In the genomic region with DNA sequence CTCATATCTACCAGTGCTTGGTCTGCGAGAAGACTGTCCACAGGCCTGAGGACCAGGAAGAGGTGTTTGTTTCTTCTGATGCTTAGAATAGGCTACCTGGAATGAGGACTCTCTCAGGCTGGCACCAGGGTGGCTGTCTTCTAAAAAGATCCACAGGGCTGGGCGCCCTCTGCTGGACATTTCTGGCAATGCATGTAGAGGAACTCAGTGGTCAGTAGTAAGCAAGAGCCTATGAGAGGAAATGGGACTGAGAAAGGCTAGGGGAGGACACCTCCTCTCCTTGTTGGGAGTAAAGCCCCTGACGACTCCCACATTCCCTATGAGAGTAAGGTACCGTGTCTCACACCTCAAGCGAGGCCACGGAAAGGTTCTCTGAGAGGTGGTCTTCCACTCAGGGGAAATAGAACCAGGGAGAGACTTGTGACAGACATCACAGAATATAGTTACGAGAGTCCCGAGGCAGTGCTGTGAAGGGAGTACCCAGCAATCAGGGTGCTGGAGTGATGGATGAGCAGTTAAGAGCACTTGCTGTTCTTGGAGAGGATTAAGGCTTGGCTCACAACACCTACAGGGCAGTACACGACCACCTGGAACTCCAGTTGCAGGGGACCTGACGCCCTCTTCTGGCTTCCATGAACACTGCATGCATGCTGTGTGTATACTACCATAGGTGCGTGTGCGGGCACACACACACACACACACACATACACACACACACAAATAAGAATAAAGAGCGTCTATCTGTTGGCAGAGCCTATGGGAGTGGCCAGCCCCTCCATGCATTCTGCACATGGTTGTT, we compare ENCODE assay signal across 9 mouse cellular contexts. TPM values are rescaled to one million over a fixed set of nuclear protein-coding genes. Genes with fewer than 3 reads are reported as not detected.
DNase-seq lines count a peak whose midpoint lies in the region; ATAC-seq and TF ChIP-seq lines count a peak whose summit lies in the region.
"Had no signal": no experiment of that assay in that cellular context is flagged by ENCODE, and none has a peak within 500 bp of the region (broad histone marks: within the 10 kb centered on the region; RNA-seq: fewer than 3 reads in every experiment).

No protein-coding gene starts in this region.

- peaks cover 7% of the 10 kb centered on the region for H3K4me1 ChIP-seq in forebrain, embryonic 16.5 days (replicated peaks; ENCODE audit: control insufficient read depth, insufficient read depth, low read length)
- H3K4me1 ChIP-seq in hindbrain, embryonic 11.5 days (replicated peaks; ENCODE audit: control insufficient read depth, insufficient read depth, low read length), result no peaks in the 10 kb centered on the region
- no peaks in the 10 kb centered on the region for H3K4me1 ChIP-seq in lung, postnatal 0 days (ENCODE audit: insufficient read depth, low read depth, low read length)

- no peak for TF ChIP-seq EP300 in lung, postnatal 0 days (IDR thresholded peaks at IDR 0.05)

- no peaks in the 10 kb centered on the region for H3K27me3 ChIP-seq in forebrain, embryonic 16.5 days (replicated peaks; ENCODE audit: control insufficient read depth, insufficient read depth, low read length)
- no peaks in the 10 kb centered on the region for H3K27me3 ChIP-seq in hindbrain, embryonic 11.5 days (ENCODE audit: control insufficient read depth, insufficient read depth, low read length)
- H3K27me3 ChIP-seq in lung, postnatal 0 days (replicated peaks; ENCODE audit: insufficient read depth, low read length), result no peaks in the 10 kb centered on the region
- H3K27me3 ChIP-seq: limb, embryonic 15.5 days had no signal

- H3K36me3 ChIP-seq in forebrain, embryonic 16.5 days (ENCODE audit: control insufficient read depth, insufficient read depth), result no peaks in the 10 kb centered on the region
- no peaks in the 10 kb centered on the region for H3K36me3 ChIP-seq in hindbrain, embryonic 11.5 days (ENCODE audit: control insufficient read depth, insufficient read depth, low read length)
- no peaks in the 10 kb centered on the region for H3K36me3 ChIP-seq in lung, postnatal 0 days (ENCODE audit: insufficient read depth, low read length)
- H3K36me3 ChIP-seq: limb, embryonic 15.5 days had no signal

- H3K4me3 ChIP-seq in forebrain, embryonic 16.5 days (replicated peaks; ENCODE audit: low read length), result no peak overlapping the region
- no peak overlapping the region for H3K4me3 ChIP-seq in hindbrain, embryonic 11.5 days (ENCODE audit: low read depth, low read length)
- H3K4me3 ChIP-seq in lung, postnatal 0 days (ENCODE audit: low read depth, low read length), result no peak overlapping the region
- H3K4me3 ChIP-seq: limb, embryonic 15.5 days had no signal

- peak; percentile 36 for ATAC-seq in forebrain, embryonic 16.5 days
- ATAC-seq in hindbrain, embryonic 11.5 days (ENCODE audit: low FRiP score), result peak; percentile 38
- peak; percentile 67 for ATAC-seq in lung, postnatal 0 days

- 67% methylated on average over 13 of the region's 13 CpGs for WGBS in forebrain, embryonic 16.5 days
- 67% methylated on average over 13 of the region's 13 CpGs for WGBS in hindbrain, embryonic 11.5 days
- 57% methylated on average over 13 of the region's 13 CpGs for WGBS in lung, postnatal 0 days

- no peak overlapping the region for H3K9ac ChIP-seq in forebrain, embryonic 16.5 days (replicated peaks; ENCODE audit: low read depth, low read length)
- no peak overlapping the region for H3K9ac ChIP-seq in hindbrain, embryonic 11.5 days (ENCODE audit: low read depth, low read length)
- no peak overlapping the region for H3K9ac ChIP-seq in lung, postnatal 0 days (replicated peaks; ENCODE audit: low read depth)
- H3K9ac ChIP-seq: limb, embryonic 15.5 days had no signal

- TF ChIP-seq CTCF in lung, postnatal 0 days (IDR thresholded peaks at IDR 0.05), result peak; percentile 95

- H3K9me3 ChIP-seq in forebrain, embryonic 16.5 days (ENCODE audit: control insufficient read depth, low read length), result no peaks in the 10 kb centered on the region
- no peaks in the 10 kb centered on the region for H3K9me3 ChIP-seq in hindbrain, embryonic 11.5 days (ENCODE audit: control insufficient read depth, low read length)
- H3K9me3 ChIP-seq in lung, postnatal 0 days (ENCODE audit: low read length), result no peaks in the 10 kb centered on the region
- H3K9me3 ChIP-seq: limb, embryonic 15.5 days had no signal

- H3K27ac ChIP-seq in forebrain, embryonic 16.5 days (ENCODE audit: low read length), result no peak overlapping the region
- H3K27ac ChIP-seq in hindbrain, embryonic 11.5 days (ENCODE audit: low read depth, low read length), result no peak overlapping the region
- H3K27ac ChIP-seq in lung, postnatal 0 days (ENCODE audit: low read length), result no peak overlapping the region
- H3K27ac ChIP-seq: limb, embryonic 15.5 days had no signal

- DNase-seq in MEL-GATA-1-ER (ENCODE audit: extremely low read depth, low read depth), result peak; percentile 55
- DNase-seq in cerebellum, adult 11-12 months, result peak; percentile 76
- peak; percentile 95 for DNase-seq in hindbrain, embryonic 11.5 days (ENCODE audit: low spot score)
- peak; percentile 58 to 86 for DNase-seq in layer of hippocampus, adult 8-10 months (ENCODE audit: low spot score in 2 of 2)
- DNase-seq in lung, postnatal 0 days (ENCODE audit: low spot score), result peak; percentile 82
- peak; percentile 75 for DNase-seq in ovary, postnatal 36 days (ENCODE audit: low spot score)
- DNase-seq in thymus, postnatal 0 days (ENCODE audit: low spot score), result peak; percentile 84

- H3K4me2 ChIP-seq in forebrain, embryonic 16.5 days (ENCODE audit: low read length), result no peak overlapping the region
- no peak overlapping the region for H3K4me2 ChIP-seq in hindbrain, embryonic 11.5 days (replicated peaks; ENCODE audit: low read depth, low read length)
- H3K4me2 ChIP-seq in lung, postnatal 0 days (replicated peaks; ENCODE audit: low read depth, low read length), result no peak overlapping the region
- H3K4me2 ChIP-seq: limb, embryonic 15.5 days had no signal

RNA-seq across cellular contexts. Expression of gene Ccne1, which starts 34.6 kb away (rescaled TPM):
- polyA plus RNA-seq in forebrain, embryonic 16.5 days (2015; fragmentation: Nextera tagmentation; extraction: Ambion mirVana), result 14.3 and 14.5 TPM in 2 replicates
- polyA plus RNA-seq in hindbrain, embryonic 11.5 days (2014; fragmentation: Nextera tagmentation; extraction: Ambion mirVana), result 56.6 and 60.5 TPM in 2 replicates
- 10 to 100 TPM; 13.1 to 17.3 (median 13.9) TPM for total RNA-seq in layer of hippocampus, adult 8-10 months (2022)
- 2.9 and 3.6 TPM in 2 replicates for polyA plus RNA-seq in lung, postnatal 0 days (2015; fragmentation: Nextera tagmentation; extraction: Ambion mirVana)
- polyA plus RNA-seq in thymus, postnatal 0 days (2015; fragmentation: Nextera tagmentation; extraction: Ambion mirVana), result 35.2 and 36.2 TPM in 2 replicates

RNA-seq across cellular contexts. Expression of gene 1600014C10Rik, which starts 41.1 kb away (rescaled TPM):
- 17.7 and 18.7 TPM in 2 replicates for polyA plus RNA-seq in forebrain, embryonic 16.5 days (2015; fragmentation: Nextera tagmentation; extraction: Ambion mirVana)
- polyA plus RNA-seq in hindbrain, embryonic 11.5 days (2014; fragmentation: Nextera tagmentation; extraction: Ambion mirVana), result 14.7 and 18.5 TPM in 2 replicates
- total RNA-seq in layer of hippocampus, adult 8-10 months (2022), result 10 to 100 TPM; 24.6 to 30.9 (median 28.9) TPM
- 15.0 and 16.0 TPM in 2 replicates for polyA plus RNA-seq in lung, postnatal 0 days (2015; fragmentation: Nextera tagmentation; extraction: Ambion mirVana)
- 52.8 and 59.9 TPM in 2 replicates for polyA plus RNA-seq in thymus, postnatal 0 days (2015; fragmentation: Nextera tagmentation; extraction: Ambion mirVana)
